Mouse (Mus musculus): ENCODE data around the gene Tlr6. TPM values are rescaled to one million over a fixed set of nuclear protein-coding genes. Genes with fewer than 3 reads are reported as not detected.
A peak's percentile ranks its signal among the peaks of the same experiment; 100 is the strongest.

Tlr6 gene
- polyA plus RNA-seq, 1 experiment from 2014 or later = 0.25 TPM

DNA sequence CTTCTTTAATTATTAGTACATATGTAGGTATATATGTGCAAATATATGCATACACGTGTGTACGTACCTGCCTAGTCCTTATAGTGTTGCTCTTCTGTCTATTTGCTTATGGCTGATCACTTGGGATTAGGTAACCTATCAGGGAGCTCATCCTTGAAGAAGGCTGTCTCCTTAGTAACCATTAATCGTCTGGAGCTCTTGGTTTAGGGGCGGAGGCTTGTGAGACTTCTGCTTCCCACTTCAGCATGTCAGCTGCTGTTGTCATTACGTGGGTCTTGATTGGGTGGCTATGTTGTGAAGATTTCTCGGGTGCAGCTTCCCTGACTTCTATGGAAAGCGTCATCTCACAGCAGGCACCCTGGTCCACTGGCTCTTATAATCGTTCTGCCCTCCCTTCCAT, 17.2 kb upstream of the Tlr6 start:
- Histone ChIP-seq H3K9me3 (ENCODE audit: control insufficient read depth, low read length) (no peaks in the 10 kb centered on the region), H3K4me2 (ENCODE audit: low read length) (no peak overlapping the region), H3K4me3 (ENCODE audit: low read length) (no peak overlapping the region), H3K27me3 (replicated peaks; ENCODE audit: control insufficient read depth, insufficient read depth, low read length) (no peaks in the 10 kb centered on the region), H3K36me3 (ENCODE audit: control insufficient read depth, insufficient read depth, low read length) (no peaks in the 10 kb centered on the region), H3K27ac (ENCODE audit: low read depth, low read length) (no peak overlapping the region), H3K9ac (ENCODE audit: low read depth, low read length) (no peak overlapping the region), H3K4me1 (ENCODE audit: control insufficient read depth, insufficient read depth, low read depth, low read length) (no peaks in the 10 kb centered on the region)
- WGBS = 66% methylated on average over 8 of the region's 8 CpGs
- ATAC-seq = no peak

GRCm38 (mm10) chr5:64975121-64975520, 15.2 kb upstream of the Tlr6 start:
- no peak for ATAC-seq
- WGBS = 72% methylated on average over 5 of the region's 5 CpGs
- H3K36me3 ChIP-seq (ENCODE audit: control insufficient read depth, insufficient read depth, low read length) = no peaks in the 10 kb centered on the region

GRCm38 (mm10) chr5:64969861-64970771, 10.2 kb upstream of the Tlr6 start, which contains the start of gene Fam114a1:
Gene Fam114a1, plus strand, starts transcription at chr5:64970071.
- 1% methylated on average over 53 of the region's 68 CpGs for WGBS
- peak within 1 kb of the TSS; percentile 67 for H3K4me3 ChIP-seq (ENCODE audit: low read length)
- H3K4me2 ChIP-seq (ENCODE audit: low read length) = peak within 1 kb of the TSS; percentile 97
- peak within 1 kb of the TSS; percentile 69 for H3K9ac ChIP-seq (ENCODE audit: low read depth, low read length)
- peaks cover 4% of the 10 kb centered on the region; the same call in 1 of the 2 replicates for H3K4me1 ChIP-seq (ENCODE audit: control insufficient read depth, insufficient read depth, low read depth, low read length)
- H3K9me3 ChIP-seq (ENCODE audit: control insufficient read depth, low read length) = no peaks in the 10 kb centered on the region
- H3K27me3 ChIP-seq (replicated peaks; ENCODE audit: control insufficient read depth, insufficient read depth, low read length) = 0 out of 2 replicates have a peak, but pooled peaks cover 5% of the 10 kb centered on the region
- H3K36me3 ChIP-seq (ENCODE audit: control insufficient read depth, insufficient read depth, low read length) = no peaks in the 10 kb centered on the region
- peak within 1 kb of the TSS; percentile 29; the same call in 1 of the 2 replicates for H3K27ac ChIP-seq (ENCODE audit: low read depth, low read length)
- ATAC-seq = peak; percentile 72

More at GRCm38 (mm10) chr5:64975121-64975520, 15.2 kb upstream of the Tlr6 start:
- Histone ChIP-seq H3K4me3 (ENCODE audit: low read length) (no peak overlapping the region), H3K9me3 (ENCODE audit: control insufficient read depth, low read length) (no peaks in the 10 kb centered on the region), H3K27ac (ENCODE audit: low read depth, low read length) (no peak overlapping the region), H3K4me2 (ENCODE audit: low read length) (no peak overlapping the region), H3K9ac (ENCODE audit: low read depth, low read length) (no peak overlapping the region), H3K27me3 (replicated peaks; ENCODE audit: control insufficient read depth, insufficient read depth, low read length) (0 out of 2 replicates have a peak, but pooled peaks cover 3% of the 10 kb centered on the region), H3K4me1 (ENCODE audit: control insufficient read depth, insufficient read depth, low read depth, low read length) (no peaks in the 10 kb centered on the region)

GRCm38 (mm10) chr5:64968961-64969860, 9.3 kb upstream of the Tlr6 start:
- 7% methylated on average over 14 of the region's 14 CpGs for WGBS
- peak; percentile 60; the same call in 1 of the 2 replicates for ATAC-seq
- Histone ChIP-seq H3K36me3 (ENCODE audit: control insufficient read depth, insufficient read depth, low read length) (no peaks in the 10 kb centered on the region), H3K4me2 (ENCODE audit: low read length) (peak overlapping the region; percentile 97), H3K4me1 (ENCODE audit: control insufficient read depth, insufficient read depth, low read depth, low read length) (peaks cover 4% of the 10 kb centered on the region; the same call in 1 of the 2 replicates), H3K4me3 (ENCODE audit: low read length) (peak overlapping the region; percentile 67), H3K27ac (ENCODE audit: low read depth, low read length) (0 out of 2 replicates have a peak overlapping the region, but pooled peaks have one; percentile 29), H3K27me3 (replicated peaks; ENCODE audit: control insufficient read depth, insufficient read depth, low read length) (0 out of 2 replicates have a peak, but pooled peaks cover 5% of the 10 kb centered on the region), H3K9me3 (ENCODE audit: control insufficient read depth, low read length) (no peaks in the 10 kb centered on the region), H3K9ac (ENCODE audit: low read depth, low read length) (peak overlapping the region; percentile 69)

GRCm38 (mm10) chr5:64963735-64964134, 3.8 kb upstream of the Tlr6 start:
- H3K27me3 ChIP-seq (replicated peaks; ENCODE audit: control insufficient read depth, insufficient read depth, low read length) = no peaks in the 10 kb centered on the region
- no peaks in the 10 kb centered on the region for H3K4me1 ChIP-seq (ENCODE audit: control insufficient read depth, insufficient read depth, low read depth, low read length)
- no peak overlapping the region for H3K27ac ChIP-seq (ENCODE audit: low read depth, low read length)
- H3K4me3 ChIP-seq (ENCODE audit: low read length) = no peak overlapping the region
- no peaks in the 10 kb centered on the region for H3K36me3 ChIP-seq (ENCODE audit: control insufficient read depth, insufficient read depth, low read length)
- H3K4me2 ChIP-seq (ENCODE audit: low read length) = no peak overlapping the region
- 89% methylated on average over 3 of the region's 3 CpGs for WGBS
- no peak overlapping the region for H3K9ac ChIP-seq (ENCODE audit: low read depth, low read length)
- H3K9me3 ChIP-seq (ENCODE audit: control insufficient read depth, low read length) = no peaks in the 10 kb centered on the region
- no peak for ATAC-seq

DNA sequence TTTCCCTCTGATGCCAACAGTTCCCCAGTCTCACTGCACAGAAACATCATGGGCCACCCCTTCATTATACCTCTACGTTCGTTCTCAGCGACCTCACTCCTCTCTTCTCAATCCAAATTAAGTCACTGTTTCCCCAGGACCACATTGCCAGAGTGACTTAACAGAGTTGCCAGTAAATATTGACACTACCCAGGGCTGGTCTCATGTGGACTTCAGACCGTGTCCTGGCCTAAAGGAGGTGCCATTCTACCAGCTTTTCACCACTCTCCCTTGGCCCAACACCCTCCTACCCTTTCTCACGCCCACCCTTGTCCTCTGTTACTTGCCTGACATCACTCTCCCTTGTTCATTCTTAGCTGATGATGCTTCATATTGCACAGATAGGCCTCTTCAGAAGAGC, 3.4 kb upstream of the Tlr6 start:
- no peak overlapping the region for H3K4me2 ChIP-seq (ENCODE audit: low read length)
- no peaks in the 10 kb centered on the region for H3K36me3 ChIP-seq (ENCODE audit: control insufficient read depth, insufficient read depth, low read length)
- H3K4me1 ChIP-seq (ENCODE audit: control insufficient read depth, insufficient read depth, low read depth, low read length) = no peaks in the 10 kb centered on the region
- H3K9me3 ChIP-seq (ENCODE audit: control insufficient read depth, low read length) = no peaks in the 10 kb centered on the region
- no peak overlapping the region for H3K9ac ChIP-seq (ENCODE audit: low read depth, low read length)
- H3K27ac ChIP-seq (ENCODE audit: low read depth, low read length) = no peak overlapping the region
- WGBS = 91% methylated on average over 5 of the region's 5 CpGs
- H3K27me3 ChIP-seq (replicated peaks; ENCODE audit: control insufficient read depth, insufficient read depth, low read length) = no peaks in the 10 kb centered on the region
- ATAC-seq = no peak
- H3K4me3 ChIP-seq (ENCODE audit: low read length) = no peak overlapping the region

DNA sequence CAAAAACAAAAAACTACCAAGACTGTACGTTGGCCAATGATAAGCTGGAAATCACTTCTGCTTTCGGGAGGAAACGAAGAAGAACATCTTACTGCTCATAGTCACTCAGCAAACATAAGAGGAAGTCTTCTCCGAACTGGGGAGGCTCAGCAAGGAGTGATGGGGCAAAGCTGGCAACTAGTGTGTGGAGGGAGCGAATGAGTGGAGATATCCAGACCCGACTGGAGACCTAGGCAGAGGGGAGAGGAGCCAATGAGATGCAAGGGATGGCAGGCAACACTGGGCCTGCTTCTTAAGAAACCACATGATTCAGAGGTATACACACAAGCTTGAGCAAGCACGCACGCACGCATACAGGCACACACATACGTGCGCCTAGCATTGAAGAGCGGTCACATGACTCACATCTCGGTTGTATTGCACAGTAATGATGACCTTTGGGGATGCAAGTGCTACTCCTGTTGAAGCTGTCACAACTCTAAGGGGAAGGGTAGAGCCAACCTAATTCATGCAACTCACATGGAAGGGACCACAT, 1.0 kb upstream of the Tlr6 start:
- no peaks in the 10 kb centered on the region for H3K27me3 ChIP-seq (replicated peaks; ENCODE audit: control insufficient read depth, insufficient read depth, low read length)
- H3K27ac ChIP-seq (ENCODE audit: low read depth, low read length) = no peak overlapping the region
- H3K4me1 ChIP-seq (ENCODE audit: control insufficient read depth, insufficient read depth, low read depth, low read length) = no peaks in the 10 kb centered on the region
- no peaks in the 10 kb centered on the region for H3K9me3 ChIP-seq (ENCODE audit: control insufficient read depth, low read length)
- no peaks in the 10 kb centered on the region for H3K36me3 ChIP-seq (ENCODE audit: control insufficient read depth, insufficient read depth, low read length)
- no peak overlapping the region for H3K9ac ChIP-seq (ENCODE audit: low read depth, low read length)
- ATAC-seq = no peak
- WGBS = 93% methylated on average over 13 of the region's 13 CpGs
- H3K4me2 ChIP-seq (ENCODE audit: low read length) = no peak overlapping the region
- H3K4me3 ChIP-seq (ENCODE audit: low read length) = no peak overlapping the region

- Histone ChIP-seq H3K4me2 (ENCODE audit: low read length) (no peak overlapping the region), H3K36me3 (ENCODE audit: control insufficient read depth, insufficient read depth, low read length) (no peaks in the 10 kb centered on the region), H3K9me3 (ENCODE audit: control insufficient read depth, low read length) (no peaks in the 10 kb centered on the region), H3K4me1 (ENCODE audit: control insufficient read depth, insufficient read depth, low read depth, low read length) (no peaks in the 10 kb centered on the region), H3K27me3 (replicated peaks; ENCODE audit: control insufficient read depth, insufficient read depth, low read length) (no peaks in the 10 kb centered on the region), H3K9ac (ENCODE audit: low read depth, low read length) (no peak overlapping the region), H3K27ac (ENCODE audit: low read depth, low read length) (no peak overlapping the region), H3K4me3 (ENCODE audit: low read length) (no peak overlapping the region)
- ATAC-seq = no peak
- 78% methylated on average over 22 of the region's 22 CpGs for WGBS
Measured at GRCm38 (mm10) chr5:64958991-64959842, 680 bp downstream of the Tlr6 start.
